Mouse (Mus musculus) bone marrow, adult 2 months (tissue): ENCODE results near the gene Car6. TPM values are rescaled to one million over a fixed set of nuclear protein-coding genes. Genes with fewer than 3 reads are reported as not detected.

ENCODE experiments used
- H3K27ac ChIP-seq: fragments of 200-500 bp; 2 replicates; pipeline ENCODE4 v1.5.1; 2012; ENCODE audit warnings: low read depth, mild to moderate bottlenecking, control low read depth, inconsistent platforms, low read length; ENCODE audit not compliant: control insufficient read depth, poor library complexity, insufficient read depth
- H3K4me1 ChIP-seq: fragments of 200-500 bp; 2 replicates; pipeline ENCODE4 v1.6.1; 2011; ENCODE audit warnings: low read length; ENCODE audit not compliant: control insufficient read depth, insufficient read depth
- H3K4me3 ChIP-seq: fragments of 200-500 bp; replicated peaks from 2 replicates; pipeline ENCODE3; 2011; ENCODE audit warnings: mild to moderate bottlenecking, low read depth, low read length, control low read depth; ENCODE audit not compliant: control insufficient read depth
- CTCF ChIP-seq: fragments of 200-500 bp; IDR thresholded peaks from 2 replicates; pipeline ENCODE4 v1.5.1; 2011; ENCODE audit warnings: low read length, control low read depth; ENCODE audit not compliant: control insufficient read depth, insufficient read depth
- POLR2A ChIP-seq: fragments of 200-500 bp; IDR thresholded peaks from 2 replicates; pipeline ENCODE4 v1.6.1; 2011; ENCODE audit warnings: low read depth, mild to moderate bottlenecking, control low read depth, low read length, borderline replicate concordance; ENCODE audit not compliant: control insufficient read depth
- WGBS: fragments of 180-500 bp; shearing (Covaris S2); methylation state at CpG from one replicate; pipeline ENCODE4 v1.1.7; 2018; 5-methylcytosine and 5-hydroxymethylcytosine counted together
- polyA plus RNA-seq: library from polyadenylated mRNA; stranded (reverse); fragments of >200 nt; gene quantifications from 2 replicates; pipeline ENCODE4 v1.2.4, GENCODE M21; 2011; ENCODE audit warnings: low replicate concordance; ENCODE audit not compliant: missing spikeins, insufficient read depth, insufficient read length

Car6 gene
- polyA plus RNA-seq, 1 experiment = not detected

DNA sequence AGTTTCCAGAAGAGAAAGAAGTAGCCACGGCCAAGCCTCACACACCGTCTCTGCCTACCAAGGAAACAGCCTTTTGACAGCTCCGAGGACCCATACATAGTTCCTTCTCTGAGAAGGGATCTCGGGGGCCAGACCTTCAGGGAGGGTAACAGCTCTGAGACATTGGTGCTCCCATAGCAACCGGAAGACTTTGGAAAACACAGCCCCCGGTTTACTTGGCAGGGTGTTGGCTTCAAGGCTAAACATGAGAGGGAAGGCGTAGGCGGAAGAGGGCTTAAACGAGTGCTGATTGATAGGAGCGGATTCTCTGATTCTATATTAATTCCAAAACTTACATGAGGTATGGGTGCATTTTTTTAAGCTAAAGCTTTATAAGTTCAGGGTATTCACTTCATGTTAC is 32.7 kb downstream of the Car6 start:
- Histone ChIP-seq H3K27ac (no peak overlapping the region), H3K4me3 (no peak overlapping the region), H3K4me1 (no peaks in the 10 kb centered on the region; the same call in 1 of the 2 replicates)
- TF ChIP-seq CTCF (no peak), POLR2A (no peak)
- 82% methylated on average over 10 of the region's 10 CpGs for WGBS

DNA sequence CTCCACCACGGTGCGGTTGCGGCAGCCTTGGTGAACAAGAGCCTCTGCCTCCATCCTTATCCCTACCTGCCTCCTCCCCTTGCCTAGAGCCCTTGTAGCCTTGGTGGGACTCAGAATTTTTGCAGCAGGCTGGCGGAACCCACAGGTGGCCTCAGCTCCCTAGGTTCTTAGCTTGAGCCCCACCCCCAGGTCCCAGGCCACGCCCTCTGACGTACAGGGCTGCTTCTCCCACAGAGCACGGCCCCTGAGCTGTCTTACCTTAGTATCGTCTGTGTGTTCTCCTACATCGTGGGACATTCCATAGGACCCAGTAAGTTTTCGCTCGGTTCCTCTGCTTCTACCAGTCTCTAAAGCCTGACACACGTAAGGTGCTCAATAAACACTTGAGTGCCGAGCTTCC is 36.3 kb downstream of the Car6 start:
- no peaks in the 10 kb centered on the region; the same call in 1 of the 2 replicates for H3K4me1 ChIP-seq
- WGBS = 68% methylated on average over 13 of the region's 13 CpGs
- TF ChIP-seq POLR2A (no peak), CTCF (no peak)
- H3K27ac ChIP-seq = no peak overlapping the region
- no peak overlapping the region for H3K4me3 ChIP-seq

DNA sequence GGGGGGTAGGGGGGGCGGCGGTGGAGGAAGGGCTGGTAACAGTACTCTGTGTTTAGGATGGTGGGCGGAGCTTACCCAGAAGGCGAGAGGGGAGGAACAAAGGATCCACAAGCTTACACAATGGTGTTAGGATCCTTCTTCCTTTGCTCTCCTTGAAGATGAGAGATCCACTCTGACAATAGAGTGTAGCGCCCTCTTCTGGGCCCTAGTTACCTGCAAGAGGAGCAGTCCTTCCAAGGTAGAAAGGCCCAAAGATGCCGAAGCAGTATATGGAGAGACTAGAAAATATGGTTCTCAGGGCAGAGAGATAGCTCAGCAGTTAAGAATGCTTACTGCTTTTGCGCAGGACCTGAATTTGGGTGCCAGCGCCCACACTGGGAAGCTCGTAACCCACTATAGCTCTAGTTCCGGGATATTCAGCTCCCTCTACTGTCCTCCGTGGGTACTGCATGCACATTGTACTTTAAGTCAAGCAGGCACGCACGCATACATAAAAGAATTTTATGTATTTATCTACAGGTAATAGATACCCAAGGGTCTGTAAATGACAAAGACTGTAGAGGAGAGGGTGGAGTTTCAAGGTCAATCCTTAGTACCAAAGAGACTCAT is 38.5 kb downstream of the Car6 start:
- H3K27ac ChIP-seq = no peak overlapping the region
- WGBS = 84% methylated on average over 13 of the region's 13 CpGs
- H3K4me1 ChIP-seq = no peaks in the 10 kb centered on the region; the same call in 1 of the 2 replicates
- TF ChIP-seq POLR2A = no peak
- no peak for TF ChIP-seq CTCF
- H3K4me3 ChIP-seq = no peak overlapping the region

DNA sequence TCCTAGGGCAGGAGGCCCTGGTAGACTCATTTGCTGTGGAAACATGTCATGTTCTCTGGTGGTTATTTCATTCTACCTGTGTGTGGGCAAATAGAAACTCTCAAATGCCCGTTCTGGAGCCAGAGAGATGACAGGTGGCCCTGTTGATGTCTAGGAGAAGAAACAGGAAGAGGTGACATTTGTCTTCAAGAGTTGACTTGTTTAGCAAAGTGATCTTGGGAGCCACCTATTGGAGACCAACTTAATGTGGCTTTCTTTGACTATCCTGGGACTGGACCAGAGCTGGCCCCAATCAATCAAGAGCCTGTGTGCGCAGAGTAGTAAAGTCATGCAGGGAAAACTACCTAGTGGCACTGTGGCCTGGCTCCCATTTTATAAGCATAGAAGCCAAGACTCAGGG is 41.7 kb downstream of the Car6 start:
- Histone ChIP-seq H3K27ac (no peak overlapping the region), H3K4me1 (no peaks in the 10 kb centered on the region; the same call in 1 of the 2 replicates), H3K4me3 (no peak overlapping the region)
- WGBS = 44% methylated on average over 2 of the region's 2 CpGs
- TF ChIP-seq CTCF (no peak), POLR2A (no peak)

DNA sequence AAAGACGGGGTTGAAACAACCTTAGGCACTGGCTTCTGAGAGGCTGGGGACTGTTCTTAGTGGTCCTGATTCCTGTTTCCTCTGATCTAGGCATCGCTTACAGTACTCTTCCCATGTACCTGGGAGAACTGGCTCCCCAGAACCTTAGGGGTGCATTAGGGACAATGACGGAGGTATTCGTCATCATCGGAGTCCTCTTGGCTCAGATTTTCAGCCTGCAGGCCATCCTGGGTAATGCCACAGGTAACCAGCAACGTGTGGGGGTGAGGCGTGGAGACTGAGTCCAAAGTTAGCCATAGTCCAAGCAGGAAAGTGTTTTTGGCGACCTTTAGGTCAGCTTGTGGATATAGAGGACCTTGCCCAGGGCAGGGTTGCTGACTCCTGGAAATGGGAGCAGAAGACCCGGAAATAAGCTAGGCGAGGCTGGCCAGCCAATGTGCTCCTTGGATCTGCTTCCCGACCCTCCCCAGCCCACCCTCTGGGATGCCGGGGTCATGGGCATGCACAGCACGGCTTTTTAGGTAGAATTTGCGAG is 43.7 kb downstream of the Car6 start:
- no peaks in the 10 kb centered on the region; the same call in 1 of the 2 replicates for H3K4me1 ChIP-seq
- 76% methylated on average over 14 of the region's 14 CpGs for WGBS
- no peak overlapping the region for H3K4me3 ChIP-seq
- H3K27ac ChIP-seq = no peak overlapping the region
- TF ChIP-seq CTCF (no peak), POLR2A (no peak)

DNA sequence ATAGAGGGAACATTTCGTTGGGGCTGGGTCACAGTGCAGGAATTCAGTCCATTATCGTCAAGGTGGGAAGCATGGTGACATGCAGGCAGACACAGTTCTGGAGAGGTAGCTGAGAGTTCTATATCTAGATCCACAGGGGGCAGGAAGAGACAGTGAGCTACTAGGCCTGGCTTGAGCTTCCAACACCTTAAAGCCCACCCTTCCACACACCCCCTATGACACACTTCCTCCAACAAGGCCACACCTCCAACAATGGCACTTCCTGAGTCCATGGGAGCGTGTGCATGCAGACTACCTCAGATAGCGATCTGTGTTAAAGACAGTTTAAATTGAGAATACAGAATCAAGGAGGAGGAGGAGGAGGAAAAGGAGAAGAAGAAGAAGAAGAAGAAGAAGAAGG is 45.4 kb downstream of the Car6 start:
- H3K4me1 ChIP-seq = no peaks in the 10 kb centered on the region; the same call in 1 of the 2 replicates
- WGBS = 50% methylated on average over 4 of the region's 4 CpGs
- H3K27ac ChIP-seq = no peak overlapping the region
- no peak overlapping the region for H3K4me3 ChIP-seq
- no peak for TF ChIP-seq CTCF
- TF ChIP-seq POLR2A = no peak

DNA sequence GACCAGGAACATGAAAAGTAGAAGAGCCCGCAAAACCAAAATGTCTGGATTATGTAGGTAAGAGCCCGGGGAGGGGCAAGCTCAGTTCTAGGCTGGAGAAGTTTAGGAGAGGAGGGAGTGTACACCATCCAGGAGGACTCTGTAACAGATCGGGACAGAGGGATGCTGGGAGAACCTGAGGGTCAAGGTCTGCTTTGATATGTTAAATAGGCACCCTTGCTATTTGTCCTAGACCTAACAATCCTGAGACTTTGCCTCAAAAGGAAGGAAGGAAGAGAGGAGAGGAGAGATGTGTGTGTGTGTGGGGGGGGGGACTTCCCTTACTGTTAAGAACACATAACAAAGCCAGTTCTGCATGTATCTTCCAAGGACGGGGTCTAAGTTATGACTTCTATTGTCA is 45.8 kb downstream of the Car6 start:
- Histone ChIP-seq H3K4me3 (no peak overlapping the region), H3K4me1 (no peaks in the 10 kb centered on the region; the same call in 1 of the 2 replicates), H3K27ac (no peak overlapping the region)
- 85% methylated on average over 4 of the region's 4 CpGs for WGBS
- TF ChIP-seq POLR2A (no peak), CTCF (no peak)

DNA sequence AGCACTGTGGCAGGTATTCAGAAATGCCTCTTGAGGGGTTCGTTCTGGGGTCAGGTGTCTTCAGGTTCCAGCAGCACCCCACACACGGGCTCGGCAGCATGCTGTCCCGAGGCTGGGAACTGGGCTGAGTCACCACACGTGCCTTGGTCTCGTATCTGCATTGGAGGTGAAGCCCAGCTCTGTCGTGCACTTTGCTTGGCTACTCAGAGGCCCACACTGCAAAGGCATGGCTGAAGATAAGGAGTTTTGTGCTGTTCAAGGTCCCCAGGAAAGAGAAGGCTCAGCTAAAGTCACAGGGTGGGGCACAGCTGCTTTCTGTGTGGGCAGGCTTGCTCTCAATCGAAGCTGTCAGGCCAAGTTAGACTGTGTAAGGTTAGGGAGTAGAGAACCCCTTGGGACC is 48.6 kb downstream of the Car6 start:
- no peak for TF ChIP-seq CTCF
- no peak for TF ChIP-seq POLR2A
- Histone ChIP-seq H3K4me3 (no peak overlapping the region), H3K4me1 (no peaks in the 10 kb centered on the region; the same call in 1 of the 2 replicates), H3K27ac (no peak overlapping the region)
- 75% methylated on average over 8 of the region's 8 CpGs for WGBS

DNA sequence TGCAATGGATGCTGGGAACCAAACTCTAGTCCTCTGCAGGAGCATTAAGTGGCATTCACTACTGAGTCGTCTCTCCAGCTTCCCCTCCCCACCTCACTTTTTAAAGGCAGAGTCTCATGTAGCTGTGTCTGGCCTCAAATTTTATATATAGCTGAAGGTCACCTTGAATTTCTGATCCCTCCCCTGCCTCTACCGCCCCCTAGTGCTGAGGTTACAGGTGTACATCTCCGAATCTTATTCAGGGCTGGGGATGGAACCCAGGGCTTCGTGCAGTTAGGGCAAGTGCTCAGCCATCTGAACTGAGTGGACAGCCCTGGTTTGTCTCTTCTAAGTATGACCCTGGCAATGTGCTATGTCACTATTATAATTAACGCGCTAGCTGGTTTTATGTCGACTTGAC is 50.1 kb downstream of the Car6 start:
- H3K4me1 ChIP-seq = no peaks in the 10 kb centered on the region; the same call in 1 of the 2 replicates
- no peak overlapping the region for H3K27ac ChIP-seq
- TF ChIP-seq CTCF (no peak), POLR2A (no peak)
- no peak overlapping the region for H3K4me3 ChIP-seq
- WGBS = 74% methylated on average over 7 of the region's 7 CpGs
